Mouse (Mus musculus) c-Kit-positive CD71-negative TER-119-negative erythroid progenitor cells, embryonic 14.5 days (primary cell): Measurements from ENCODE around the gene Shroom1.
A peak's percentile ranks its signal among the peaks of the same experiment; 100 is the strongest.
"Not testable (repeated sequence)": the region's sequence is repeated elsewhere in the genome, so short reads cannot be mapped to it uniquely, and the experiment has no call there.

ENCODE experiments used
- DNase-seq: peaks from one replicate; pipeline ENCODE4 v3.0.0-alpha.2; 2013; ENCODE audit warnings: low read depth

The Shroom1 gene

DNA sequence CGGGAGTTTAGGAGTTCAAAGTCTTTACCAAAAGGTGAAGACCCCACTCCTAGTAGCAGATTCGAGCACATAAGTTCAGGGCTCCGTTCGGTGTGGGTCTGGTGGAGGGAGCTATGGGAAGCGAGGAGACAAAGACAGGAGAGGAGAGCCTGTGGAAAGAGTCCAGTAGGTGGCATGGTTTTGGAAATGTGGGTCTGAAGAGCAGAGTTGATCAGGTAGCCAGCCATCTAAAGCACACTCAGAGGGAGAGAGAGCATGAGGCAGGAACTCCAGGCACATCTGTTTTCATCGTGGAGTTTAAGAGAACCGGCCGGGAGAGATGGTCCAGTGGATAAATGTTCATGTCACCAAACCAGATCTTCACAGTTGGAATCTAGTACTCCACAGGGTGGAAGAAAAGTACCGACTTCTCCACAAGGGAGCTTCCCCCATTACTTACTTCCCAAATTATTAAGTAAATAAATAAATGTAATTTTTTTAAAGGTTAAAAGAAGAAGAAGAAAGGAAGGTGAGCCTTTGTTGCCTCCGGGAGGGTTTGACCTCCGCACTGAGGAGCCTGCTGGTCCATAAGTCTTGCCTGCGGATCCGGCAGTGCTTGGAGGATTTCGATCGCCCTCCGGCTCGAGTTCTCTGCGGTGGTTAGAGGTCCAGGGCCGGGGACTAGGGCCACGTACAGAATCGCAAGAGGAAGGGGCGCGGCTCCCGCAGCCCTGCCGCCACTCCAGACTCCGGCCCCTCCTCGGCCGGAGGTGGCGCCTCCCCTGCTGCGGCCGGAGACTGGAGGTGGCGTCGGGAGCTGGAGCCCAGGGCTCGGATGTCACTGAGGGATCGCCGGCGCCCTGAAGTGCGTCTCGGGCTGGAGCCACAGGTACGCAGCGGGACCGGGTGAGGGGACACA lies at the start of gene Shroom1, which contains the start of gene Gm10447:
Shroom1 (plus strand) TSS at position 732 of the 898 bp plus-strand sequence.
Gm10447 (minus strand) TSS at position 637 of the 898 bp plus-strand sequence.
- no peak for DNase-seq

DNA sequence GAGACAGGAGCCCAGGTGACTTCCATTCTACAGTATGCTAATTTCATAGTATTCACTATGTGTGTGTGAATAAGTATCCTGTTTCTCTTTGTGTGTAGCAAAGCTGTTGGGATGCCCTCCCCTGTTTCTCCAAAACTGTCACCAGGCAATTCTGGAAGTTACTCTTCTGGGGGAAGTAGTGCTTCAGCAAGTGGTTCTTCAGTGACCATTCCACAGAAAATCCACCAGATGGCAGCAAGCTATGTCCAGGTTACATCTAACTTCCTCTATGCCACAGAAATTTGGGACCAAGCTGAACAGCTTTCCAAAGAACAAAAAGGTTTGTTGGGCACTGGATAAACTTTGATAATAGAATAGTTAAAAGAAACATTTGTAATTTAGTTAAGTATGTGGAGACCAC lies 45.3 kb upstream of the Shroom1 start:
- no peak for DNase-seq

DNA sequence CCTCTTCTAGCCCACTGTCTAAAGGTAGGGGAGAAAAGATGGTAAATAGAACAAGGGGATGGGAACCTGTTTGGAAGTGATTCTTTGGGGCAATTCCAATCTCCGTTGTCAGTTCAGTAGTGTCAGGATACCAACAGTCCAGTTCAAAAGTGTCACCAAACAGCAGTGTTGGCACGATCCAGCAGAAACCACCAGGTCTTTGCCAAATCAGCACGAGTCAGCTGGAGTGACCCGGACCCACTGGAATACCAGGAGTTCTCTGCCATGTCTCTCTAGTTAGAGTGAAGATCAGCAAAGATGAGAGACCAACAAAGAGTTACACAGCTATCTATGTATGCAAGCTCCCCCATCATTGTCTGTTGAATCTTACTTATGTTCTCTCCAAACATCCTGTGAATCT lies 43.1 kb upstream of the Shroom1 start:
- DNase-seq = no peak

DNA sequence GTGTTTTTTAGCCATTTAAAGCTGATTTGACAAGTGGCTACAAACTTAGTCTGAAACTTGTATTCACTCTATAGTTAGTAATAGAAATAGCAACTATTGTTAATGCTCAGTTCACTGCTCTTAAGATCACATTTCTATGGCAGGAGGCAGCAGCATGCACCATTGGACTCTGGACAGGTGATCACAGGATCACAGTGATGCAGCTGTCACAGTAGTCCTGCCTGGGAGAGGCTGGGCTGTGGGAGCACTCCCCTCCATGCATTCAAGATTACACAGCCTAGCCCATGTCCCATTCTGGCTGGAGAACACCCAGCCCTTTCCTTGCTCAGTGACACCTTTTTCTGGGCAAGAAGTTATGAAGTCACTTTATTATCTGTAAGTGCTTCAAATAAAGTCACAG lies 39.0 kb upstream of the Shroom1 start:
- no peak for DNase-seq

DNA sequence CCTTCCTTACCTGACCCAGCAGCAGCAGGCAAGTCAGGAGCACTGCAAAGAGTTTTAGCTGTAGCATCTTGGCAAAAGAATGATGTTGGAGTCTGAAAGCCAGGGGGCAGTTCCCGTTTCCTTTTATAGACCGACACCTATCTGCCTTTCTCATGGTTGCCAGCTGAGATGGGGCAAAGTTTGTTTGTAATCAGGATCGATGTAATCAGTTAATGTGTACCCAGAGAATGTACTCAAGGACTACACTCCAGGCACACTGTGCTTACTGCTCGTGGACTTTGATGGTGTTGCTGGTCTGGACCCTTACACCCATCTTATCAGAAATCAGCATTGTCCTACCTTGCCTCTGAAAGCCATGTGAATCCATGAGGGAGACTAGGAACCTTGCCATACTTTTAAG lies 34.0 kb upstream of the Shroom1 start, which contains the start of gene Leap2:
Leap2 (minus strand) TSS at position 135 of the 400 bp plus-strand sequence.
- no peak for DNase-seq

DNA sequence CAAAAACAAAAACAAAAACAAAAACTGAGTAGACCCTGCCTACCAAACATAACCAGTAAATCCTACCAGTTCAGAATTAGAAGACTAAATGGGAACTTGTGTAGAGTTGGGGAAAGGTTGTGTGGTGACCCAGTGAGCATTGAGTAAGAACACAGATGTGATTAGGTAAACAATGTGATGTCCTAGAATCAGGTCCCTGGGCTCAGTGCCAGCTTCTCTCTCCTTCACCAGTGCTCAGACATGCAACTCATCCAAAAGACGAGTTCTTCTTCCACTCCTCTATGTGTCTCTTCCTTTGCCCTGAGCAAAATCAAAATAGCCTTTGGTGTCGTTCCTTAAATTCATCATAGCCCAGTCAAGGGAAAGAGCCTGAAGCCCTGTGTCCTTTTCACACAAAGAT lies 32.2 kb upstream of the Shroom1 start:
- no peak for DNase-seq

DNA sequence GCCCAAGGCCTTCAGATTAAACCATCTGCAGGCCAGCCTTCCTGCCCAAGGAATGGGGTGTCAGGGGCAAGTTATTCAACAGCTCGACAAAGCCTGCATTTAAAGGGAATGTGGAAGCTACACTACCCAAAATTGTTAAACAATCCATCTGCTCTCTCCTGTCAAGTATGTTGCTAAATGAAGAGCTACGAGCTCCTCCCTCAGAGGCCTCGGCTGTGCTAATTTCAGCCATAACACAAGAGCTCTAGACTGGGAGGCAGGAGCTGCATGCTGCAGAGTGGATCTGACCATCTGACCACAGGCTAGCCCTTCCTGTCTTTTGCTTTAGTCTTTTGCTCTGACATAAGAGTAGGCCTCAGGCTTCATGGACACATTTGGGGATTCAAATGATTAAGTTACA lies 31.8 kb upstream of the Shroom1 start:
- DNase-seq = no peak

DNA sequence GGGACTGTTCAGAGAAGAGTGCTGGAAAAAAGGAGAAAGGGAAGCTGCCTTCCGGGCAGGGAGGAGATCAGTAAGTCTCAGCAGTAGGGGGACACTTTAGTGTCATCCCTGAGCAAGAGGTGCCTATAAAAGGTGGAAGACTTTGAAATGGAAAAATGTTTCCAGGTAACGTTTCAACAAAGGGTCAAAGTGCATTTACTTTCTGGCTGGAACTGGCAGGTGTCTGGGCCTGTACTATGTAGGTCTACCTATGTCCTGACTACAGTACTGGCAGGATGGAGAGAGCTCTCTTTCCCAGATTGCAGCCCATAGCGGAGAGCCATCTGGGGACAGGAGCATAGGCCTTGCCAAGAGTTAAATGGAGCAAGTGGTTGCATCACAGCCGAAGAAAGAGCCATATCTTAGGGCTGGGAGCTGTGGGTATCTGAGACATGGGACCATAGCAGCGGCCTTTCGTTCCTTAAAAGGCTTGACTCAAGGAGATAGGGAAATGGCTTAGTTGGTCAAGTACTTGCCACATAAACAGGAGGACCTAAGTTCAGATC lies 31.2 kb upstream of the Shroom1 start:
- no peak for DNase-seq

DNA sequence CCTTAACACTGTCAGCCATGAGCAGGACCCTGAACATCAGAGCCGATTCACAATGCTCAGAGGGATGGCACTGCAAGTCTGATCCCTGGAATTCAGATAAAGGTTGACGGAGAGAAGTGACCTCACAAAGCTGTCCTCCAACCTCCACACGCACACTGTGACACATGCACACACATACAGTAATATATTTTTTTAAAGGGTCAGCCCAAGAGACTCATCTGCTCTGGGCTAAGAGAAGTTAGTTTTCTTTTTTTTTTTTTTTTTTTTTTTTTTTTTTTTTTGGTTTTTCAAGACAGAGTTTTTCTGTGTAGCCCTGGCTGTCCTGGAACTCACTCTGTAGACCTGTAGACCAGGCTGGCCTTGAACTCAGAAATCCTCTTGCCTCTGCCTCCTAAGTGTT lies 30.1 kb upstream of the Shroom1 start:
- DNase-seq = not testable (repeated sequence)

DNA sequence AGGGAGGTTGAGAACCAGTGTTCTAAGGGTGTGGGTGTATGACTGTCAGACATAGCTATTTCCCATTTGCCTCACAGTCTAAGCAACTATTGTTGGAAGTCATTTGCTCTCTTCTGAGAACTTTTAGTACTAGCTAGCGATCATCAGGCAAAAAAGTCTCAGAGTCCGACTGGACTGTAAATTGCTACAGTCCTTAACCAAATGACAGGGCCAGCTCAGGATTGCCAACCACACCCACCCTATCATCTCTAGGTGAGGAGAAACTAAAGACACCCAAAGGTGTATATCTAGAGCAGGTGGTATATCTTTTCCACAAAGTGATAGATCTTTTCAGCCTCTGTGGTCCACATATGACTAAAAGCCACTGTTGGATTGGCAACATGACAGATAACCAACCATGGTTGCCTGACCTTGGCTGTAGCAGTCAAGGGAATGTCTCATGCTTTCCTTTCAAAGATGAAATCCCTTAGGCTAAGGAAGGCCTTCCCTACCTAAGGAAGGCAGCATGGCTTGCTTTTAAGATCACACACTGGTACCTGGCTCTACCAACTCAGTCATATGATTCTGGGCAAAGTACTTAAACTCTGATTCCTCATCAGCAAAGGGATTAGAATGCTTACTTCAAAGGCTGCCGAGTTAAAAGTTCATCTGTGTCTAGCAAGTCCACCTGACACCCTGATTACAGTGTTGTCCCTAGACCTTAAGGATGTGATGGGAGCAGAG lies 28.9 kb upstream of the Shroom1 start:
- DNase-seq = no peak

DNA sequence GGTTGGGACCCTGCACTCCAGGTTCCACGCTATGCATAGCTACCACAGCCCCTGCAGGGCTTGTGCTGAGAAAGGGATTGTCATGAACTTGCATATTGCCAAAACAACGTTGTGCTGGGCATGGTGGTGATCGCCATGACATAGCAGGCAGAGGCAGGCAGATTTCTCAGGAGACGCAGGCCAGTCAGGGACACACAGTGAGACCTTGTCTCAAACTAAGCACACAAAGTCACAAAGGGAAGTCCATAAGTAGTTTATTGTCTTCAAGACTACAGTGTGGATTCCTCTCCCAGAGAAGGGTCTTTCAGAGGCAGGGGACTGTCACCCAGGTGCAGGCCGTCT lies 28.3 kb upstream of the Shroom1 start:
- DNase-seq = no peak

DNA sequence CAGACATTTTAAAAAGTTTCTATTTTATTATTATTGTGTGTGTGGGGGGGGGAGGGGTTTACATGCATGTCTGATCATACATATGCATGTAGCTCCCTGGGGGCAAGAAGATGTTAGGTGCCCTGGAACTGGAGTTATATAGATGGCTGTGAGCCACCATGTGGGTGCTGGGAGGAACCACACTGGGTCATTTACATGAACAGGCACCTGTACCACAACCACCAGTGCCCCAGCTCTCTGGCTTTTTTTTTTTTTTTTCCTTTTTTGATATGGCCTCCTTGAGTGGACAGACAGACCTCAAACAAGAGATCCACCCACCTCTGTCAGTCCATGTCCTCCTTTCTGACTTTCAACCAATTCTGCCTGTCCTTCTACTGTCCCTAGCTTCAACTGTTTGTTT lies 27.8 kb upstream of the Shroom1 start:
- no peak for DNase-seq

DNA sequence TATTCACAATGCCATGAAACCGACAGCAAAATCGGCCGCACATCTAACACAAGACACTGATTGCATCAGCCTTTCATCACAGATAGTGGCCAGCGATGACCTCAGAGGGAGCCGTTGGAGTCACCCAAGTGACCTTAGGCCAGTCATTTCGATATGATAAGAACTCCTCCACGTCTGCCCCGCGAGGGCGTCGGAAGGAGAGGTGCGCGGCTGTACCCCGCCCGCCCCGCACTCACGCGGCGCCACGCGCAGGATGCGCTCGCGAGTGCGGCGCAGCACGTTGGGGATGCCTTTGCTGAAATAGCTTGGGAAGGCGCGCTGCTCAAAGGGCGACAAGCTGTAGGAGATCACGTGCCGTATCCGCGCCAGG lies 26.7 kb upstream of the Shroom1 start:
- peak; percentile 22 for DNase-seq

DNA sequence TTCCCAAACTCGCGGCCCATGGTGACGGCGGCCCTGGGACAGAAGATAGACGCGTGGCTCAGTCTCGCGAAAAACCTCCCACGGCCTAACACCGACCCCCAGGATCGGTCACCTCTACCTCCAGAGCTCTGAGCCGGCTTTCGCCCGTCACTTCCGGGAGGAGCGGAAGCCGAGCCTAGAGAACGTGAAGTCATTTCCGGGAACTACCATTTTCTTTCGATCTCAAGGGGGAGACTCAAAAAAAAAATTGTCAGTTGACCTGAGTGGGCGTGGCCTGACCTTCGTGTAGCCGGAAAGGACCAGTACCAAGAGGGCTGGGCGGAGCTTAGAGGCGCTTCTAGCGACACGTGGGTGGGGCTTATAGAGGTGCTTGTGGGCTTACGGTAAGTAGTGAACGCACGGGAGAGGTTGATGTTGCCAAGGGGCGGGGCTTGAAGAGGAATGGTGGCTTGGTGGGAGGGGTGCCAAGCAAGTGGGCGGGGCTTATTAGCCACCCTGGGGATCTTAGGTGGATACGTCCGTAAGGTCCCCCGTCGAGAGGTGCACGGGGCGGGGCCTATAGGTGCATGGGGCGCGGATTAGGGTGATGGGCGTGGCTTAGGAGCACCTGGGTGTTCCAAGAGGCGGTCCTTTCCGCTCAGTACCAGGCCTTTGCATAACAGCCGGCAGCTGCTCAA lies 26.2 kb upstream of the Shroom1 start, which contains the start of the genes Uqcrq and Gdf9:
Uqcrq (minus strand) TSS at position 162 of the 677 bp plus-strand sequence.
Gdf9 (plus strand) TSS at position 354 of the 677 bp plus-strand sequence.
- DNase-seq = peak; percentile 99

DNA sequence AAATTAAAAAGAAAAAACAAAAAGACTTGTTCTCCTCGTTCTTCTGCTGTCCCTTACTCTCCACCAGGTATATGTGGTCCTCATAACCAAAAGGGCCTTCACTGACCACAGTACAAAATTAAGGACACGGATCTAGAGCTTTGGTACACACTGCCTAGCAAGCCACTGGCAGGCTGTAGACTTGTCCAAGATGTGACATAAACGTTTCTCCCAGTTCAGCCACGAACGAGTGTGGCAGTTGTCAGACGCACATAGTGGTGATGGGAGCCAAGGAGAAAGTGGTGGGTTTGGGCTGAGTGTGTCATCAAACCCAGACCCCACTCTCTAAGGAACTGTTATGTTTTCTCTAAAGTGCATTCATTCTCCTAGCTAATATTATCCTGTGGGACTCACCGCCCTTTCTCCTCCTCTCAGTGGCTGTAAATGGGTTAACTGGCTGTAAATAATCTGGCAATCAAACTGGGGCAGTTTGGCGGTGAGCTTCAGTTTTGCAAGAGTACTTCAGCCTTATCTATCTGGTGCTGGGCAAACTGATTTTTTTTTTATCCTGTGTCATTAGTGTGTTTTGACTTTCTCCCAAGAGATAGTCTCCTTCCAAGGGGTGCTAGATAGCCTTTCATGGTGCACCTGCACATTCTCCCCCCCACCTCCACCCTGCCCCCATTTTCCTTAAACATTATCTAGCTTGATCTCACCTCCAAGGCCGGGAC lies 25.5 kb upstream of the Shroom1 start:
- DNase-seq = no peak

DNA sequence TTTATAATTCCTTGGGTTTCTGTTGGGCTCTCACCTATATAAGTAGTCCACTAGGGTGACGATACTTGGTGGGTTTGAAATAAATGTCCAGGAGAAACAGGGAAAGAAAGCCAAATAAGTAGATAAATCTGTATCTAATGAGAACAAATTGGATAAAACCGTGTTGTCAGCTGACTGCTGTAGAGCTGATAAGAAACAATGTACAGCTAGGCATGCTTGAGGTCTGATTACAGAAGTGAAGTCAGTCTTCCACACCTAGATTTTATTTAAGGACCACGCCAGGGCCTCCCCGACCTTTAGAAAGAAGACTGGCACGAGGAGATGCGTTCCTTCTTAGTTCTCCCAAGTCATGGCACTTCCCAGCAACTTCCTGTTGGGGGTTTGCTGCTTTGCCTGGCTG lies 23.9 kb upstream of the Shroom1 start:
- no peak for DNase-seq

DNA sequence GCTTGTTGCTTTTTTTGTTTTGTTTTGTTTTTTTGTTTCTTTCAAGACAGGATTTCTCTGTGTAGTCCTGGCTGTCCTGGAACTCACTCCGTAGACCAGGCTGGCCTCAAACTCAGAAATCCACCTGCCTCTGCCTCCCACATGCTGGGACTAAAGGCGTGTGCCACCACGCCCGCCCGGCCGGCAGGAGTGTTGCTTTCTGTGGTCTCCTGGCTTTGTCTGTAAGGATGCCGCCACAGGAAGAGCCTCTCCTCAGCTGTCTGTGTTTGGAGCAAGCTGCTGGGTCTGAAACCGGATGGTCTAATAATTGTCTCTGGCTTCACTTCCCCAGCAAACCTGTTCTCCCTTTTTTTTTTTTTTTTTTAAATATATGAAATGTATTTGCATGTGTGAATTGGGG lies 21.5 kb upstream of the Shroom1 start:
- DNase-seq = no peak

DNA sequence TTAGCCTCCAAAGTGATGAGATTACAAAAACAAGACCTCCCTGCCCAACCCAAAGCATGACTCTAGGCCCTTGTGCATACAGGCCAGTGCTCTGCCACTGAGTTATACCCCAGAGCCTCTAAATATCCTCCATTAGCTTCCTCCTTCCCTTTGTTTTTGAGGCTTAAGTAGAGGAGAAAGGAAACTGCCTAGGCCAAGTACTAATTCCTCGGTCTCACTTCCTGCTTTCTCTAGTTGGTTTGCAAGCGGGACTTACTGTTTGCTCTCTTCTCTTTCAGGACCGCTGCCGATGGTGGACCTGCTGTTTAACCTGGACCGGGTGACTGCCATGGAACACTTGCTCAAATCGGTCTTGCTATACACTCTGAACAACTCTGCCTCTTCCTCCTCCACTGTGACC lies 20.7 kb upstream of the Shroom1 start:
- DNase-seq = no peak

DNA sequence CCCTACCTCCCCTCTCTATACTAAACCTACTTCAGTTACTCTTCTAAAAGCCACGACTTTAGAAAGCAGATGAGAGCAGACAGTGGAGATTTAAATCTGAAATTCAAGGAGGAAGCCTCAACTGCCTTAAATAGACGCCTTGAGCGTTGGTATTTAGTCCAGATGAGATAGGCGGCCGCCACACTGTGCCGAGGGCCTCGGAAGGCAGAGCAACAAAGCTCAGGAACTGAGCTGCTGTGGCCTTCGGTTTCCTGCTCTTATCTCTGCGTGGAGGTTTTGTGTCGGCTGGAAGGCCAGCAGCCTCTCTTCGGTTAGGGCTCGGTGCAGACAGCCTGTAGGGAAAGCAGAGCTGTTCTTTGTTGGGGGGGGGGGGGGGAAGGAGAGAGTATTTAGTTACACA lies 15.1 kb upstream of the Shroom1 start:
- no peak for DNase-seq

DNA sequence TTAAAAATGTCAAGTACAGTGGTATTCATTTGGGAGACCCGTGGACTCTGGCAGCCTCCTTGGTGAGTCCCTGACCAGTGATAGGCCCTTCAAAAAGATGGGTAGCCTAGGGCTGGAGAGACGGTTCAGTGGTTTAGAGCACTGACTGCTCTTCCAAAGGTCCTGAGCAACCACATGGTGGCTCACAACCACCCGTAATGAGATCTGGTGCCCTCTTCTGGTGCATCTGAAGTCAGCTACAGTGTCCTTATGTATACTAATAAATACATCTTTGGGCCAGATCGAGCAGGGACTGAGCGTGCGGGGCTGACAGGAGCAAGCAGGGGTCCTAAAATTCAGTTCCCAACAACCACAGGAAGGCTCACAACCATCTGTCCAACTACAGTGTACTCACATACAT lies 13.1 kb upstream of the Shroom1 start:
- no peak for DNase-seq

DNA sequence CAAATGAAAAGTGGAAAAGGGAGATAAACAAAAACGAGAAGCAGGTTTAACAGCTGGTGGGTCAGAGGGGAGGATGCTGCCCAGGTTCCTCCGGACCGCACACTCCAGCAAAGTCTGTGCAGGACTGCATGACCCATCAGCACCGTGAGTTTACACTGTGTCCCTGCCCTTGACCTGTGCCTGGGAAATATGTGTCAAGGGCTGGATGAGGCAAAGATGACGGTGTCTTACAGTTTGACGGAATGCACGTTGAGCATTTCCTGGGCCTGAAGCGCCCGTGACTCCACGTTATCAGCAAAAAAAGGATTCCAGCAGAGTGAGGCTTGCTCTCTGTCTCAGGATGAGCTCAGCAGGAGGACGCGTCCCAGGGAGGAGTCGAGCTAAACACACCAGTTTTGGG lies 11.4 kb upstream of the Shroom1 start:
- DNase-seq = no peak

DNA sequence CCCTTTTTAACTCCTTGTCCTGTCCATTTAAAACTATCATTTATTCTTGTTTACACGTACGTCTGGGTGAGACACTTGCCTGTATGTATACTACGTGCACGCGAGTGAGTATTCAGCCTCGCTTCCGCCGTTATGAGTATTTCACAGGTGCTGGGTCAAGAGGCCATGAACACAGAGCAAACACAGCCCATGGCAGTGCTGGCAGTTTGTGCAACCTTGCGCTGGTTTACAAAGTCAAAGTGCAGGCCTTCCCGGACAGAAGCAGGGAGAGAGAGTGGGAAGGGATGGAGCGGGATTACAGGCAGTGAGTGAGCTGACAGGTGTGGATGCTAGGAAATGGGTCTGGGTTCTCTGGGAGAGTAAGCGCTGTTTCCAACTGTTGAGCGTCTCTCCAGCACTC lies 10.8 kb upstream of the Shroom1 start:
- no peak for DNase-seq
